Mouse (Mus musculus) neural tube, embryonic 11.5 days (tissue): ENCODE measurements around the gene Irf7. TPM values are rescaled to one million over a fixed set of nuclear protein-coding genes. Genes with fewer than 3 reads are reported as not detected.

ENCODE experiments used
- ATAC-seq: fragments of 200-750 bp; cut with Nextera tagmentation; 2 replicates; pipeline ENCODE4 v1.8.0; 2017; ENCODE audit warnings: moderate number of reproducible peaks, mild to moderate bottlenecking, moderate TSS enrichment, moderate library complexity; ENCODE audit not compliant: insufficient read depth, low FRiP score, low TSS enrichment
- DNase-seq: peaks from one replicate; pipeline ENCODE4 v3.0.0-alpha.2; 2015; ENCODE audit warnings: low spot score
- H3K27ac ChIP-seq: fragments of 300-500 bp; sonication (generic); 2 replicates; pipeline ENCODE4 v1.5.1; 2014; ENCODE audit warnings: low read depth, mild to moderate bottlenecking, low read length
- H3K27me3 ChIP-seq: fragments of 300-500 bp; sonication (generic); 2 replicates; pipeline ENCODE4 v1.6.1; 2014; ENCODE audit warnings: mild to moderate bottlenecking, low read length, mixed read lengths; ENCODE audit not compliant: control insufficient read depth, insufficient read depth
- H3K36me3 ChIP-seq: fragments of 300-500 bp; sonication (generic); 2 replicates; pipeline ENCODE4 v1.6.1; 2014; ENCODE audit warnings: mild to moderate bottlenecking, low read length, moderate library complexity, mixed read lengths; ENCODE audit not compliant: control insufficient read depth, insufficient read depth
- H3K4me1 ChIP-seq: fragments of 300-500 bp; sonication (generic); 2 replicates; pipeline ENCODE4 v1.6.1; 2014; ENCODE audit warnings: low read length, mixed read lengths; ENCODE audit not compliant: control insufficient read depth, insufficient read depth
- H3K4me2 ChIP-seq: fragments of 300-500 bp; sonication (generic); 2 replicates; pipeline ENCODE4 v1.6.1; 2014; ENCODE audit warnings: low read depth, mild to moderate bottlenecking, moderate library complexity
- H3K4me3 ChIP-seq: fragments of 300-500 bp; sonication (generic); 2 replicates; pipeline ENCODE4 v1.5.1; 2014; ENCODE audit warnings: low read depth, low read length
- H3K9ac ChIP-seq: fragments of 300-500 bp; sonication (generic); 2 replicates; pipeline ENCODE4 v1.6.1; 2014; ENCODE audit warnings: mild to moderate bottlenecking, low read length
- H3K9me3 ChIP-seq: fragments of 300-500 bp; sonication (generic); 2 replicates; pipeline ENCODE4 v1.6.1; 2016; ENCODE audit warnings: low read length; ENCODE audit not compliant: control insufficient read depth
- WGBS: fragments of 180-500 bp; shearing (Covaris S2); extraction: QIAGEN DNeasy Blood & Tissue Kit; methylation state at CpG from one replicate; pipeline ENCODE4 v1.1.7; 2014; 5-methylcytosine and 5-hydroxymethylcytosine counted together
- polyA plus RNA-seq: library from polyadenylated mRNA; unstranded; fragments of >200 nt; fragmentation: Nextera tagmentation; extraction: Ambion mirVana; gene quantifications from 2 replicates; pipeline ENCODE4 v1.2.1, GENCODE M21; 2014

The Irf7 gene
- polyA plus RNA-seq, 1 experiment from 2014 or later = 0.56 TPM

- Histone ChIP-seq H3K27me3 (no peaks in the 10 kb centered on the region), H3K9me3 (no peaks in the 10 kb centered on the region), H3K9ac (no peak overlapping the region), H3K4me2 (no peak overlapping the region), H3K4me3 (no peak overlapping the region), H3K4me1 (peaks cover 21% of the 10 kb centered on the region), H3K36me3 (no peaks in the 10 kb centered on the region; the same call in 1 of the 2 replicates), H3K27ac (no peak overlapping the region)
- WGBS = 100% methylated on average over 1 of the region's 1 CpGs
- no peak for DNase-seq
- no peak for ATAC-seq
Measured at GRCm38 (mm10) chr7:141219558-141220099, 46.7 kb downstream of the Irf7 start.

GRCm38 (mm10) chr7:141218557-141219133, 47.6 kb downstream of the Irf7 start:
- no peaks in the 10 kb centered on the region for H3K27me3 ChIP-seq
- H3K4me3 ChIP-seq = no peak overlapping the region
- ATAC-seq = no peak
- H3K4me2 ChIP-seq = no peak overlapping the region
- H3K9ac ChIP-seq = no peak overlapping the region; the same call in 1 of the 2 replicates
- no peaks in the 10 kb centered on the region; the same call in 1 of the 2 replicates for H3K36me3 ChIP-seq
- H3K27ac ChIP-seq = no peak overlapping the region
- peaks cover 21% of the 10 kb centered on the region for H3K4me1 ChIP-seq
- H3K9me3 ChIP-seq = no peaks in the 10 kb centered on the region
- 92% methylated on average over 5 of the region's 5 CpGs for WGBS
- DNase-seq = no peak

- Histone ChIP-seq H3K4me3 (no peak overlapping the region), H3K27ac (no peak overlapping the region), H3K9me3 (no peaks in the 10 kb centered on the region), H3K27me3 (no peaks in the 10 kb centered on the region), H3K36me3 (no peaks in the 10 kb centered on the region; the same call in 1 of the 2 replicates), H3K4me1 (peaks cover 21% of the 10 kb centered on the region), H3K9ac (no peak overlapping the region), H3K4me2 (no peak overlapping the region)
- no peak for ATAC-seq
- 73% methylated on average over 3 of the region's 3 CpGs for WGBS
- no peak for DNase-seq
Measured at GRCm38 (mm10) chr7:141218141-141218540, 48.1 kb downstream of the Irf7 start.

- no peaks in the 10 kb centered on the region for H3K27me3 ChIP-seq
- no peak overlapping the region for H3K4me3 ChIP-seq
- no peak overlapping the region for H3K4me2 ChIP-seq
- no peak overlapping the region for H3K27ac ChIP-seq
- no peak overlapping the region for H3K9ac ChIP-seq
- no peaks in the 10 kb centered on the region for H3K9me3 ChIP-seq
- 93% methylated on average over 17 of the region's 17 CpGs for WGBS
- ATAC-seq (no peak), DNase-seq (no peak)
- no peaks in the 10 kb centered on the region; the same call in 1 of the 2 replicates for H3K36me3 ChIP-seq
- peaks cover 21% of the 10 kb centered on the region for H3K4me1 ChIP-seq
Measured at GRCm38 (mm10) chr7:141217343-141218013, 48.8 kb downstream of the Irf7 start.

GRCm38 (mm10) chr7:141216894-141217293, 49.4 kb downstream of the Irf7 start:
- Histone ChIP-seq H3K27ac (no peak overlapping the region), H3K9me3 (no peaks in the 10 kb centered on the region), H3K9ac (no peak overlapping the region), H3K4me2 (peak overlapping the region; percentile 80), H3K27me3 (no peaks in the 10 kb centered on the region), H3K4me3 (peak overlapping the region; percentile 70), H3K4me1 (peaks cover 16% of the 10 kb centered on the region), H3K36me3 (no peaks in the 10 kb centered on the region; the same call in 1 of the 2 replicates)
- ATAC-seq (no peak), DNase-seq (no peak)
- WGBS = 90% methylated on average over 11 of the region's 11 CpGs

GRCm38 (mm10) chr7:141215880-141216733, 50.2 kb downstream of the Irf7 start:
- Histone ChIP-seq H3K9me3 (no peaks in the 10 kb centered on the region), H3K9ac (peak overlapping the region; percentile 75), H3K27me3 (no peaks in the 10 kb centered on the region), H3K4me1 (peaks cover 14% of the 10 kb centered on the region), H3K27ac (peak overlapping the region; percentile 95), H3K4me3 (peak overlapping the region; percentile 70), H3K36me3 (no peaks in the 10 kb centered on the region; the same call in 1 of the 2 replicates), H3K4me2 (peak overlapping the region; percentile 80)
- ATAC-seq (peak; percentile 58), DNase-seq (no peak)
- WGBS = under 1% methylated on average over 37 of the region's 42 CpGs

- Histone ChIP-seq H3K9ac (peak within 1 kb of the TSS; percentile 75), H3K27ac (peak within 1 kb of the TSS; percentile 95), H3K36me3 (no peaks in the 10 kb centered on the region; the same call in 1 of the 2 replicates), H3K9me3 (no peaks in the 10 kb centered on the region), H3K4me1 (peaks cover 11% of the 10 kb centered on the region), H3K27me3 (no peaks in the 10 kb centered on the region), H3K4me2 (peak within 1 kb of the TSS; percentile 80), H3K4me3 (peak within 1 kb of the TSS; percentile 70)
- under 1% methylated on average over 40 of the region's 41 CpGs for WGBS
- ATAC-seq (peak; percentile 96), DNase-seq (peak; percentile 96)
Measured at GRCm38 (mm10) chr7:141215101-141215879, 51.0 kb downstream of the Irf7 start, which contains the start of gene Rassf7. Gene Rassf7 (plus strand): TSS chr7:141215860.

- Histone ChIP-seq H3K4me1 (peaks cover 11% of the 10 kb centered on the region), H3K27me3 (no peaks in the 10 kb centered on the region), H3K4me2 (peak overlapping the region; percentile 80), H3K4me3 (no peak overlapping the region), H3K9ac (no peak overlapping the region), H3K9me3 (no peaks in the 10 kb centered on the region), H3K27ac (peak overlapping the region; percentile 95; the same call in 1 of the 2 replicates), H3K36me3 (no peaks in the 10 kb centered on the region; the same call in 1 of the 2 replicates)
- ATAC-seq (no peak), DNase-seq (no peak)
- WGBS = 78% methylated on average over 3 of the region's 3 CpGs
Measured at GRCm38 (mm10) chr7:141214310-141214709, 52.0 kb downstream of the Irf7 start.
